Mouse (Mus musculus): ENCODE measurements at regions not wholly inside any gene's neighbourhood (a gene's known extent, or its start where the extent isn't known, plus 50 kb on each side); places are given as distances from the start of the nearest gene placed in this dataset.

GRCm38 (mm10) chr12:109951884-109952456 lies 326.9 kb upstream of the Dio3 start:
- no peak for DNase-seq (ENCODE audit: low read depth, low spot score)

DNA sequence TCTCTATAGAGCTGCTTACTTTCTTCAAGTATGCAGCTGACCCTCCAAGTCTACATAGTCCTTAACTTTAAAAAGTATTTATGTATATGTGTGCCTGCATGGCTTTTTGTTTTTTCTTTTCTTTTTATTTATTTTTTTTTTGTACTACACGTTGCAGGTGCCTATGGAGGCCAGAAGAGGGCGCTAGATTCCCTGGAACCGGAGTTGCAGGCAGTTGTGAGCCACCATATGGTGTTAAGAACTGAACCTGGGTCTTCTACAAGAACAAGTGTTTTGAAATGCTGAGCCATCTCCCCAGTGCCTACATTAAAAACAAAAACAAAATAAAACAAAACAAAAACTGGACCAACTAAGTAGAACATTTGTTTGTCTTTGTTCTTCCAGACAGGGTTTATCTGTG lies 325.9 kb upstream of the Dio3 start:
- peak; percentile 40 for DNase-seq (ENCODE audit: low read depth, low spot score)

DNA sequence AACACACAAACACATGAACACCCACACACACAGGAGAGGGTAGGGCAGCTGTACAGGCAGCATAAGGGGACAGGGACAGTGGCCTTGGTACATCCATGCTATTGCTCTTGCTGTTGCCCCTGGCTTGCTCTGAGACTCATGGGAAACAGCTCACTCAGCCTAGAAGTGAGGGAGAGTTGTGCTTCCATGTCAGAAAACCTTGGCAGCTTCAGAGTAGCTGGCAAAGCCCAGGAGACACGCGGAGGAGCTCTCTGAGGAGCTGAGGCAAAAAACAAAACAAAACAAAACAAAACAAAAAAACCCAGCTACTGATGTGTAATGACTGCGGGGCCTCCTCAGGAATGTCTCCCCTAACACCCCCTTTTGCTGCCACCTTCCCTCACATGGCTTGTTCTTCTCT lies 321.6 kb upstream of the Dio3 start:
- no peak for DNase-seq (ENCODE audit: low read depth, low spot score)

DNA sequence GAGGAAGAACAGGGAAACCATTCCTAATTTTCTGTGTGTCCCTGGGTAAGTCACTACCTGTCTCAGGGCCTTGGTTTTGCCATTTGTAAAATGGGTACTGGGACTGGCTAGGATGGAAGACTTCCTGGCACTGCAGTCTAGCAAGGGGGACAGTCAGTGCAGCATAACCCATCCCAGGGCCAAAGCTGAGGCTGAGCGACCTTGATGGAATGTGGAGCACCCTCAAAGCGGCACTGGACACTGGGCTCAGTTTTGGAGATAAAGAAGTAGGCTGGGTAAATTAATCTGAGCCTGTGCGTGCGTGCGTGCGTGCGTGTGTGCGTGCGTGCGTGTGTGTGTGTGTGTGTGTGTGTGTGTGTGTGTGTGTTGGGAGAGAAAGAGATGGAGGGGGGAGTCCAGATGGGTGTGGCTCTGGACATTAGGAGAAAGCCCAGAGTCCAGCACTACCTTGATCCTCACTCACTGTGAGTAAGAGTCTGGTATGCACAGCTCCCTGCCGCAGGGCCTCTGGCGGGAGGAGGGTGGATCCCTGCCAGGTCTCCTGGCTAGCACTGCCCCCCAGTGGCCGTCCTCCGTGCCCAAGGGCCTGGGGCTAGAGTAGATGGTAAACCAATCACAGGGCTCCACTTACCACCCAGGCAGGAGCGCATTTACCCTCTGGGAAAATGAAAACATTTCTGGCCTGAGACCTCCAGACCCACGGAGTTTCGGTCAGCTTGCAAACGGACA lies 320.3 kb upstream of the Dio3 start:
- DNase-seq (ENCODE audit: low read depth, low spot score) = peak; percentile 75

DNA sequence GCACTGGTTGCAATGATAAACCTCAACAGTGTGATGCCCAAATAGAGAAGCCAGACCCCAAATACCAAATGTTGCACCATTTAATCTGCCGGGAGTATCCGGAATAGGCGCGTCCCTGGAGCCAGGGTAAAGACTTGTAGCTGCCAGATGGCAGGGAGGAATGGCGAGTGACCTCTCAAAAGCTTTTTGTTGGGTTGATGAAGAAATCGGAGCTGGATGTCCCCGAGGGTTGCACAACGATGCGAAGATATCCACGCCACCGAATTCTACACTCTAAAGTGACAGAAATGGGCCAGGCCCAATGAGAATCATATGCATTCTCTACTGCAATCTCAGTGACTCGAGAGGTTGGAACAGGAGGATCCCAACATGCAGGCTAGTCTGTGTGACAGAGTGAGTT lies 312.1 kb upstream of the Dio3 start:
- no peak for DNase-seq (ENCODE audit: low read depth, low spot score)

GRCm38 (mm10) chr12:109968303-109968702 lies 310.6 kb upstream of the Dio3 start:
- no peak for DNase-seq (ENCODE audit: low read depth, low spot score)

- DNase-seq (ENCODE audit: low read depth, low spot score) = no peak
Measured at GRCm38 (mm10) chr12:109971508-109971907, 307.4 kb upstream of the Dio3 start.

- no peak for DNase-seq (ENCODE audit: low read depth, low spot score)
Measured at GRCm38 (mm10) chr12:109972366-109973015, 306.4 kb upstream of the Dio3 start.

DNA sequence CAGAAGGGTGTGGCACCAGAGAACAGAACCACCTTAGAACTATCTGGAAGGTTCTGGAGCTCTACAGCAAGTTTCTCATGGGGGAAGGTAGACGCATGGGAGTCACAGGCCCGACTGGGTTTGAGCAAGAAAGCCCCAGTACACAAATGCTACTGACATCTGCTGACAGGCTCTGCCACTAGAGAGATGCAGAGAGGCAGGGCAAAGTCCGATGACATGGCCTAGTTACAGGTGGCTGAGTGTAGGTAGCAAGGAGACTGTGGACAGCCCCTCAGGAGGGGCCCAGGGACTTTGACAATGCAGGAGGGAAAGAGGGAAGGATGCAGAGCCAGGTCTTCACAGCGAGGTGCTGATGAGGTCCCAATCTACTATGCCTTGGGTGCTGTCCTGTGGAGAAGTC lies 305.3 kb upstream of the Dio3 start:
- DNase-seq (ENCODE audit: low read depth, low spot score) = no peak

DNA sequence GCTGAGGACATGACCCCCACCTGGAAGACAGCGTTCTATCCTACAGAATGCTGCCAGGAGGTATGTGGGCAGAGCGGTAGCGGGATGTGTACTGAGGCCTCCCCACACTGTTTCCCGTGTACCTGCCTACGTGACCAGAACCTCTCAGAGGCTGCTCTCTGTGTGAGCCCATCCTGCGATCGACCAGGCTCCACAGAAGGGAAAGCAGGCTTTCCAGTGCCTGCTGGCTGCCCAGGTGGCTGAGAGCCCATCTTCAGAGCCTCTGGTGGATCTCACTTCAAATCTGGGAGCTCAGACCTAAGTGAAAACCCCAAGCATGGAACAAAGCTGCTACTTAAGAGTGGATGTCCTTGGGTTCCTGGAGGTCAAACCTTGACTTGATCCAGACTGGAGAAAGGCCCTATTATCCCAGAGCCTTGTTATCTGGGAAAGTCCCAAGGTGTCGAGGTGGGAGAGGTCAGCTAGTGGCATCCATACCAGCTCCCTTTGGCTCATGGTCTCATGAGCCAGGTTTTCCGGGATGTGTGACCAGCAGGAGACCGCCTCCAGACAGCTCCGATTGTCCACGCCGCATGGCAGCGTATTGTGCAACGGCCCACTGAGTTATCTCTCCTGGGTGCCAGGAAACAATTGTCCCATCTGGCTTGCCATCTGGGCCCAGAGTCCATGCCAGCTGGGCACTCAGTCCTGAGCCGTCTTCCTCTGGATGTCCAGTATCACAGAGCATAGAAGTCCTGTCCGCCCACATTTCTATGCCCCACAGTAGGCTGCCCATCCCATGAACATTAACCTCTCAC lies 303.5 kb upstream of the Dio3 start:
- no peak for DNase-seq (ENCODE audit: low read depth, low spot score)

- DNase-seq (ENCODE audit: low read depth, low spot score) = no peak
Measured at GRCm38 (mm10) chr12:109984651-109985050, 294.2 kb upstream of the Dio3 start.

DNA sequence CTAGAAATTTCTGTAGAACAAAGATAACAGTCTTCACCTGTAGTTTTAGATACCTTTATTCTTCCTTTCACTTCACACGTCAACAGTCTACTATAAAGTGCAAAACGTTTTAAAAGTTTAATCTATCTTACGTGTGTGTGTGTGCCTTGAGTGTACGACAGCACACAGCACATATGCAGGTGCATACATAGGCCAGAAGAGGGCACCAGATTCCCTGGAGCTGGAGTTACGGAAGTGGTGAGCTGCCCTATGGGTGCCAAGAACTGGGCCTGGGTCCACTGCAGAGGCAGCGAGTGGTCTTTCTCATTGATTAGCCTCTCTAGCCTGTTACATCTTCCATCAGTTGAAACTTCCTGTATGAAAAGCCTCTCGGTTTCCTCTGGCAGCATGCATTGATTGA lies 285.5 kb upstream of the Dio3 start:
- DNase-seq (ENCODE audit: low read depth, low spot score) = peak; percentile 43

DNA sequence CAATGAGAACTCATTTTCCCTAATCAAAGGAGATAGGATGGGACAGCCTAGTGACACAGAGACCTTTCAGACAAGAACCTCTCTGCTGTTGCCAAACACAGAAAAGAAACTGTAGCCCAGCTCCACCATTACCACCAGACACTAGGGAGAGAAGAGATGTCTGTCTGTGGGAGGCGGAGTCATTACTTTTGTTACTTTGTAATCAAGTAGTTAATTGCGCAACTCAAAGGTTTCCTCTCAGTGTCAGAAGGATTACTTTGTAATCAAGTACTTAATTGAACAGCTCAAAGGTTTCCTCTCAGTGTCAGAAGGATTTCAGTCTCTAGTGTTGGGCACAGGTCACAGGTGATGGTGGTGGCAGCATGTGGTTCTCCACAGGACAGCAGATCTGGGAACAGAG lies 276.2 kb upstream of the Dio3 start:
- DNase-seq (ENCODE audit: low read depth, low spot score) = no peak

DNA sequence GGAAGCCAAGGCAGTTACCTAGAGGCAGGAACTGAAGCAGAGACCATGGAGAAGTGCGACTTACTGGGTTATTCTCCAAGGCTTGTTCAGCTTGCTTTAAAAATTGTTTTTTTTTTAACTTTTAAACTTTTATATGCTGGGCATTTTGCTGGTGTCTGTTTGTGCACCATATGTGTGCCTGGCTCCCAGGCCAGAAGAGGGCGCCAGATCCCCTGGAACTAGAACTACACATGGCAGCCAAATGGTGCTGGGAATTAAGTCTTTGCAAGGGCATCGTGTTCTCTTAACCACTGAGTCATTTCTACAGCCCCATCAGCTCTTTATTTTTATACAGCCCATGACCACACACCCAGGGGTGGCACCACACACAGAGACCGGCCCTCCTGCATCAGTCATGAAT lies 269.7 kb upstream of the Dio3 start:
- DNase-seq (ENCODE audit: low read depth, low spot score) = peak; percentile 17

GRCm38 (mm10) chr12:110020541-110021470 lies 258.1 kb upstream of the Dio3 start:
- peak; percentile 78 for DNase-seq (ENCODE audit: low read depth, low spot score)

DNA sequence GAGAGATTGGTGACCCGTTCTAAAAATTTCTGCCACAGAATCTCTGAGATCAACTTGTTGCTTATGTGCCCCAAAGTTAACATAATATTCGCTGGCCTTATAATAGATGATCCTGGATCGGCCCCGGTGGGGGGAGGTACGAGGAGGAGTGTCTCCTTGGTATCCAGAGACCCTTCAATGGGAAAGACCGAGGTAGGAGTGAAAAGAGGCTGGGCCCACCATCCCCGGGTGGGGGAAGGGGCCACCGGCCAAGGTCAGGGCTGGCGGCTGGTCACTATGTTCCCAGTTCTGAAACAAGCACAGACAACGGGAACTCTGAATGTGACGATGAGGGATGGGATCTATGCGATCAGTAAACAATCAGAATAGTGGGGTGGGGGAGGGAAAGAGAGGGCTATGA lies 257.2 kb upstream of the Dio3 start:
- no peak for DNase-seq (ENCODE audit: low read depth, low spot score)

GRCm38 (mm10) chr12:110022631-110023030 lies 256.2 kb upstream of the Dio3 start:
- no peak for DNase-seq (ENCODE audit: low read depth, low spot score)

GRCm38 (mm10) chr12:110023192-110024101 lies 255.4 kb upstream of the Dio3 start:
- DNase-seq (ENCODE audit: low read depth, low spot score) = no peak

DNA sequence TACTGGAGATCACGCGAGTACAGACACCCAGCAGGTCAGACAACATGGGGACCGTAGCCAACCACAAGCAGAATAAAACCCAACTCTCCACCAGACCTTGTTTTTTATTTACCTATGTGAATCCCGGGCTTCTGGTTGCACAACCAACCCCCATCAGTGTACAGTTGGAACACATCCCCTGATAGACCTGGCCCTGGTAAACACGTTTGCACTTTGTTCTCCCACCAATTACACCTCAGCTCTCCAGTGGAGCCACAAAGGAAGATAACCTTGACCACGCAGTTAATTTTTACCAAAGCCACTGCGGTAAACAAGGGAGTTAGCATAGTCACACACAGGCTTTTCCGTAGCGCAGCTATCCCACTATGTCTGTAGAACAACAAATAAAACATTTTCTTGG lies 254.6 kb upstream of the Dio3 start:
- no peak for DNase-seq (ENCODE audit: low read depth, low spot score)

GRCm38 (mm10) chr12:110025171-110025570 lies 253.7 kb upstream of the Dio3 start:
- no peak for DNase-seq (ENCODE audit: low read depth, low spot score)

Data from ES-CJ7 (cell line).